Mouse (Mus musculus) myocyte (in vitro differentiated cells): ENCODE results near the gene Zdhhc17. TPM values are rescaled to one million over a fixed set of nuclear protein-coding genes. Genes with fewer than 3 reads are reported as not detected.

Experiments
- H3K27me3 ChIP-seq: one replicate; pipeline ENCODE4 v1.6.1; 2011; ENCODE audit not compliant: control insufficient read depth, insufficient read depth, insufficient read length
- H3K36me3 ChIP-seq: one replicate; pipeline ENCODE4 v1.6.1; 2011; ENCODE audit not compliant: control insufficient read depth, insufficient read depth
- H3K4me2 ChIP-seq: one replicate; pipeline ENCODE4 v1.6.1; 2011; ENCODE audit warnings: low read depth, control low read depth
- H3K4me3 ChIP-seq: one replicate; pipeline ENCODE4 v1.5.1; 2011; ENCODE audit warnings: mild to moderate bottlenecking, control low read depth, moderate library complexity
- H3K79me2 ChIP-seq: one replicate; pipeline ENCODE4 v1.6.1; 2011; ENCODE audit not compliant: control insufficient read depth, insufficient read depth
- H3ac ChIP-seq: one replicate; pipeline ENCODE4 v1.6.1; 2011; ENCODE audit not compliant: control insufficient read depth, insufficient read length
- CEBPB ChIP-seq: IDR thresholded peaks from 2 replicates; pipeline ENCODE4 v1.6.1; 2011; ENCODE audit warnings: mild to moderate bottlenecking, moderate library complexity; ENCODE audit not compliant: poor library complexity, insufficient read depth, severe bottlenecking
- E2F4 ChIP-seq: IDR thresholded peaks from one replicate; pipeline ENCODE4 v1.6.1; 2011; ENCODE audit warnings: mild to moderate bottlenecking, control low read depth, moderate library complexity; ENCODE audit not compliant: insufficient read depth
- MAX ChIP-seq: IDR thresholded peaks from one replicate; pipeline ENCODE4 v1.6.1; 2011; ENCODE audit warnings: low read depth, mild to moderate bottlenecking, control low read depth
- MYOD1 ChIP-seq, 3 experiments: IDR thresholded peaks; one replicate each; pipeline ENCODE4 v1.6.1; 2011; ENCODE audit warnings: control low read depth in 2 of 3, low read depth in 2 of 3, mild to moderate bottlenecking in 2 of 3, moderate library complexity in 1 of 3; ENCODE audit not compliant: insufficient read length in 2 of 3, control insufficient read depth in 1 of 3
- MYOG ChIP-seq, 3 experiments: IDR thresholded peaks; one replicate each; pipeline ENCODE4 v1.6.1; 2011; ENCODE audit warnings: control low read depth in 2 of 3, low read depth in 2 of 3, mild to moderate bottlenecking in 2 of 3; ENCODE audit not compliant: insufficient read length in 2 of 3, control insufficient read depth in 1 of 3, insufficient read depth in 1 of 3
- POLR2A ChIP-seq: IDR thresholded peaks from one replicate; pipeline ENCODE4 v1.6.1; 2011; ENCODE audit warnings: low read depth, mild to moderate bottlenecking, control low read depth, moderate library complexity; ENCODE audit not compliant: insufficient read length
- POLR2AphosphoS2 ChIP-seq: IDR thresholded peaks from one replicate; pipeline ENCODE4 v1.6.1; 2011; ENCODE audit warnings: low read depth, control low read depth; ENCODE audit not compliant: insufficient read length
- REST ChIP-seq: IDR thresholded peaks from one replicate; pipeline ENCODE4 v1.6.1; 2011; ENCODE audit warnings: mild to moderate bottlenecking, control low read depth, moderate library complexity; ENCODE audit not compliant: insufficient read depth, insufficient read length
- SRF ChIP-seq: IDR thresholded peaks from one replicate; pipeline ENCODE4 v1.6.1; 2011; ENCODE audit warnings: low read depth; ENCODE audit not compliant: control insufficient read depth, insufficient read length
- TCF12 ChIP-seq: IDR thresholded peaks from one replicate; pipeline ENCODE4 v1.6.1; 2011; ENCODE audit warnings: mild to moderate bottlenecking, control low read depth; ENCODE audit not compliant: poor library complexity, insufficient read depth, severe bottlenecking
- TCF3 ChIP-seq: IDR thresholded peaks from one replicate; pipeline ENCODE4 v1.6.1; 2011; ENCODE audit warnings: low read depth, control low read depth; ENCODE audit not compliant: insufficient read length
- USF1 ChIP-seq: IDR thresholded peaks from one replicate; pipeline ENCODE4 v1.6.1; 2011; ENCODE audit warnings: low read depth, mild to moderate bottlenecking, control low read depth, moderate library complexity
- polyA plus RNA-seq: library from polyadenylated mRNA; unstranded; fragments of >200 nt; fragmentation: generic; extraction: Trizol; gene quantifications from one replicate; pipeline ENCODE4 v1.2.1, GENCODE M21; 2012; ENCODE audit warnings: missing spikeins

Zdhhc17 gene
- polyA plus RNA-seq, 1 experiment: 6.6 TPM

DNA sequence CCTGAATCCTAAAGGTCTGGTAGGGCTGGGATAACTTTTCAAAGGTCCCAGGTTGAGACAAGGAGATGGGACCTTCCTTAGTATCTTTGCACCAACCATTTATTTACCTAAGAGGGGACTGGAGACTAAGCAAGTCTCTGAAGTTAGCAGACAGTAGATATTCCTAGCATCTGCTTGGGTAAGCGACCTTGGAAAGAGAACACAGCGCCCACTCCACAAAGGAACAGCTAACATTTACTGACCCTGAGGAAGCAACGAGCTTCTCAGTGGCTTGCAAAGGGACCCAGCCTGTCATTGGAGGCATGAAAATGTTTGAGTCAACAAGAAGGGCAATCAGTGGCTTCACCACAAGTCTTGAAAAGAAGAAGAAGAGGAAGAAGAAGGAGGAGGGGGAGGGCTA is 40.1 kb upstream of the Zdhhc17 start:
- Histone ChIP-seq H3K36me3 (no peaks in the 10 kb centered on the region), H3K4me3 (no peak overlapping the region), H3ac (no peak overlapping the region), H3K79me2 (no peaks in the 10 kb centered on the region), H3K4me2 (no peak overlapping the region), H3K27me3 (no peaks in the 10 kb centered on the region)
- TF ChIP-seq MAX (no peak), CEBPB (no peak), MYOG (IDR thresholded peaks at IDR 0.05; ENCODE audit: control insufficient read depth in 1 of 3, insufficient read depth in 1 of 3, insufficient read length in 2 of 3, low read depth in 2 of 3) (no peak), POLR2AphosphoS2 (no peak), SRF (no peak), MYOD1 (IDR thresholded peaks at IDR 0.05; ENCODE audit: control insufficient read depth in 1 of 3, insufficient read length in 2 of 3, low read depth in 2 of 3) (no peak), POLR2A (no peak), TCF3 (no peak), REST (no peak), E2F4 (no peak), USF1 (no peak), TCF12 (no peak)

DNA sequence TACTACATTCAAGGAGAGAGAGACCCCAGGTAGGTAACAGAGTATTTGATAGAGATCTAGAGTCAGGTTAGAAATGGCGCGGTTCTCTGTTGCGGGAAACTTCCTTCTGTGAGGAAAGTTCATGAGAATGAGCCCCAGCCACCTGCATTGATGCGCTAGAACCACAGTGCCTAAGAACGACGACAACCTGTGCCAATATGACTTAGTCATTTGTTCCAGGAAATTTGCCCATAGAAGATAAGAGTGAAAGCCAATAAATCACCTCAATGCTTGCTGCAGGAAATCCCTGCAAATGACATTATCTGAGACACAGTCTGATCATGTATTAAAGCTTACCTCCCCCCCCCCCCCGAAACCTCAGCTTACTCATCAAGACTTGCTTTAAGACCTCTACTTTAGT is 38.0 kb upstream of the Zdhhc17 start:
- no peak overlapping the region for H3K4me2 ChIP-seq
- no peaks in the 10 kb centered on the region for H3K27me3 ChIP-seq
- no peaks in the 10 kb centered on the region for H3K36me3 ChIP-seq
- no peak overlapping the region for H3K4me3 ChIP-seq
- H3K79me2 ChIP-seq: no peaks in the 10 kb centered on the region
- TF ChIP-seq POLR2A: no peak
- TF ChIP-seq USF1: no peak
- no peak for TF ChIP-seq TCF12
- no peak for TF ChIP-seq CEBPB
- TF ChIP-seq MYOG (IDR thresholded peaks at IDR 0.05; ENCODE audit: control insufficient read depth in 1 of 3, insufficient read depth in 1 of 3, insufficient read length in 2 of 3, low read depth in 2 of 3): no peak
- no peak for TF ChIP-seq TCF3
- TF ChIP-seq REST: no peak
- TF ChIP-seq MAX: no peak
- no peak overlapping the region for H3ac ChIP-seq

GRCm38 (mm10) chr10:111040078-111040656 is 30.2 kb upstream of the Zdhhc17 start:
- no peaks in the 10 kb centered on the region for H3K36me3 ChIP-seq
- H3K79me2 ChIP-seq: no peaks in the 10 kb centered on the region
- H3K4me2 ChIP-seq: no peak overlapping the region
- TF ChIP-seq CEBPB (no peak), MYOG (IDR thresholded peaks at IDR 0.05; ENCODE audit: control insufficient read depth in 1 of 3, insufficient read depth in 1 of 3, insufficient read length in 2 of 3, low read depth in 2 of 3) (no peak), MYOD1 (IDR thresholded peaks at IDR 0.05; ENCODE audit: control insufficient read depth in 1 of 3, insufficient read length in 2 of 3, low read depth in 2 of 3) (no peak), REST (no peak), MAX (no peak), TCF3 (no peak), POLR2AphosphoS2 (no peak), E2F4 (no peak), POLR2A (no peak), SRF (no peak), TCF12 (no peak), USF1 (no peak)
- no peak overlapping the region for H3ac ChIP-seq
- no peaks in the 10 kb centered on the region for H3K27me3 ChIP-seq
- H3K4me3 ChIP-seq: no peak overlapping the region

- Histone ChIP-seq H3K27me3 (no peaks in the 10 kb centered on the region), H3K79me2 (no peaks in the 10 kb centered on the region), H3K36me3 (no peaks in the 10 kb centered on the region), H3K4me3 (no peak overlapping the region), H3K4me2 (no peak overlapping the region), H3ac (no peak overlapping the region)
- TF ChIP-seq MYOG (IDR thresholded peaks at IDR 0.05; ENCODE audit: control insufficient read depth in 1 of 3, insufficient read depth in 1 of 3, insufficient read length in 2 of 3, low read depth in 2 of 3): no peak
- no peak for TF ChIP-seq POLR2AphosphoS2
- no peak for TF ChIP-seq SRF
- no peak for TF ChIP-seq TCF12
- TF ChIP-seq REST: no peak
- no peak for TF ChIP-seq E2F4
- no peak for TF ChIP-seq POLR2A
- TF ChIP-seq MYOD1 (IDR thresholded peaks at IDR 0.05; ENCODE audit: control insufficient read depth in 1 of 3, insufficient read length in 2 of 3, low read depth in 2 of 3): no peak
- no peak for TF ChIP-seq CEBPB
Measured at GRCm38 (mm10) chr10:111036851-111037250, 26.9 kb upstream of the Zdhhc17 start.

DNA sequence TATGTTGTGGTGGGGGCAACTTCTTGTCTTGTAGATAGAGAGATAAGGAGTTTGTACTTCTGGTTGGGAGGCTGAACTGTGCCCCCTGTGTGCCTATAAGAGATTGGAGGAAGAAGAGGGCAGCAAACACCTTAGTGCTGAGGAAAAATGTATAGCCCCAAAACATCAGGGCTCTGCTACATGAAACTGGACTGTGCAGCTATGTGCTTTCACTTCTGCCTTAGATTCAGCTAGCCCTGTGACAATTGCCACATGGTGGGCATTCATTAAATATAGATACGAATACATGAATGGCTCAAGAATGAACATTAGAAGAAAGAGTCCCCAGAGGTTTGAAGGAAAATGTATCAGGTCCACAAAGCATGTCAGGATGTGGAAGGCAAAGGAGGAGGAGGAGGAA is 25.2 kb upstream of the Zdhhc17 start:
- Histone ChIP-seq H3K27me3 (no peaks in the 10 kb centered on the region), H3K79me2 (no peaks in the 10 kb centered on the region), H3K4me3 (no peak overlapping the region), H3K4me2 (no peak overlapping the region), H3K36me3 (no peaks in the 10 kb centered on the region), H3ac (no peak overlapping the region)
- TF ChIP-seq MAX (no peak), POLR2A (no peak), CEBPB (no peak), REST (no peak), MYOG (IDR thresholded peaks at IDR 0.05; ENCODE audit: control insufficient read depth in 1 of 3, insufficient read depth in 1 of 3, insufficient read length in 2 of 3, low read depth in 2 of 3) (no peak), SRF (no peak), MYOD1 (IDR thresholded peaks at IDR 0.05; ENCODE audit: control insufficient read depth in 1 of 3, insufficient read length in 2 of 3, low read depth in 2 of 3) (no peak), E2F4 (no peak)
